Comparison of ENCODE assay signal across 17 mouse cellular contexts in the genomic region with DNA sequence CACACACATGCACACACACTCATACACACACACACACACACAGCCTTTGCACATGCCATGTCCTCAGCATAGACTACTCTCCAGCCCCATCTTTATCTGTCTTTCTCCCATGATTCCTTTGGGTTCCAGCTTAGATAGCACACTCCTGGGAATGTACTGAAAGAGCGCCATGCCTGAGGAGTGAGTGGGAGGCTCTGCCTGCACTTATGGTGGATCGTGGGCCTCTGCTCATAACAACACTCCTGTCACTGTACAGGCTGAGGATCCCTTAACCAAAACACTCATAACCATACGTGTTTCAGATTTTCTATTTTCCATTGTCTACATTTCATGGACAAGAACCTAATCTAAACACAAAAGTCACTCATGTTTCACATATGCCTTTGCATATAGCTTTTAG.
"Had no signal": no experiment of that assay in that cellular context is flagged by ENCODE, and none has a peak within 500 bp of the region (broad histone marks: within the 10 kb centered on the region; RNA-seq: fewer than 3 reads in every experiment).

No protein-coding gene starts in this region.

- H3K4me1 ChIP-seq: liver, embryonic 15.5 days; stomach, embryonic 15.5 days had no signal

- H3K9me3 ChIP-seq: liver, embryonic 15.5 days; lung, embryonic 15.5 days; midbrain, embryonic 12.5 days; neural tube, embryonic 12.5 days; stomach, embryonic 15.5 days had no signal

- H3K36me3 ChIP-seq: liver, embryonic 15.5 days; lung, embryonic 15.5 days; midbrain, embryonic 12.5 days; neural tube, embryonic 12.5 days; stomach, embryonic 15.5 days had no signal

- DNase-seq: liver, postnatal 0 days; lung, adult 2 months; lung, postnatal 14 days; lung, postnatal 36 days; midbrain, embryonic 14.5 days; right cerebral cortex, postnatal 14 days; thymus, adult 2 months; thymus, postnatal 25 days; thymus, postnatal 4 days had no signal

- H3K9ac ChIP-seq: liver, embryonic 15.5 days; liver, postnatal 0 days; lung, embryonic 15.5 days; midbrain, embryonic 12.5 days; neural tube, embryonic 12.5 days; stomach, embryonic 15.5 days had no signal

- H3K4me2 ChIP-seq: liver, embryonic 15.5 days; lung, embryonic 15.5 days; midbrain, embryonic 12.5 days; neural tube, embryonic 12.5 days; stomach, embryonic 15.5 days had no signal

- H3K27ac ChIP-seq: liver, embryonic 15.5 days; lung, embryonic 15.5 days; macrophage; midbrain, embryonic 12.5 days; neural tube, embryonic 12.5 days; stomach, embryonic 15.5 days; stomach, postnatal 0 days had no signal

- H3K27me3 ChIP-seq: liver, embryonic 15.5 days; lung, embryonic 15.5 days; midbrain, embryonic 12.5 days; neural tube, embryonic 12.5 days; stomach, embryonic 15.5 days had no signal

- ATAC-seq: liver, postnatal 0 days; lung, postnatal 0 days had no signal

- H3K4me3 ChIP-seq: liver, embryonic 15.5 days; lung, embryonic 15.5 days; midbrain, embryonic 12.5 days; neural tube, embryonic 12.5 days; stomach, embryonic 15.5 days had no signal
